Mouse (Mus musculus): ENCODE data around the gene Gm13275. TPM values are rescaled to one million over a fixed set of nuclear protein-coding genes. Genes with fewer than 3 reads are reported as not detected.
"Not testable (repeated sequence)": the region's sequence is repeated elsewhere in the genome, so short reads cannot be mapped to it uniquely, and the experiment has no call there.

Gm13275 gene
- not detected in 2 replicates for polyA plus RNA-seq (2014; fragmentation: Nextera tagmentation; extraction: Ambion mirVana)

DNA sequence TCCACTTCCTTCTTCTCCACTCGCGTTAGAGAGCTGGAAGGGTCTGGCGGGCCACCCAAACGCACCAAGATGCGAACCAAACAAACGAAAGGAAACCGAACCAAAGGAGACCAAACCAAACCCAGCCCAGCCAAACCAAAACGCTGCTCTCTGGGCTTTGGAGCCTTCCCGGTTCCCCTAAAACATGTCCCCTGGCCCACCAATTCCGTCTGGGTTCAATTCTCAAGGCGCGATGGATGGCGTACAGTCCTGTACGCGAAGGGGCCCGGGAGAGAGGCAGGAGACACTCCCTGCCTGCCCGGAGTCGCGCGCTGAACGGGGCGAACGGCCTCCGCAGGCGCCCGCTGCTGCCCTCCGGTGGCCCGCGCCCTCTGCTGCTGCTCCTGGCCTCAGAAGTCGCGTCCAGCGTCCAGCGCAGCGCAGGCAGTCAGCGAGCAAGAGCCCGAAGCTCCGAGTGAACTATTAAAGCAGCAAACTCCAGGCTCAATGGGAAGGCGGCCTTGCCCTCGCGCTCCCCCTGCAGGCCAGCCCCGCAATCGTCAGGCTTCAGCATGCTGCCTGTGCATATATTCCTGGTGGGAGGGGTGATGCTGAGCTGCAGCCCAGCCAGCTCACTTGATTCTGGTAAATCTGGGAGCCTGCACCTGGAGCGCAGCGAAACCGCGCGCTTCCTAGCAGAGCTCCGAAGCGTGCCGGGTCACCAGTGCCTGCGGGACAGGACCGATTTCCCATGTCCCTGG, at the start of gene Gm13275:
TSS of gene Gm13275 (plus strand) at position 552 of the 740 bp plus-strand sequence.
- not testable (repeated sequence) for DNase-seq (ENCODE audit: low spot score); H3K9ac ChIP-seq (ENCODE audit: low read length); H3K4me3 ChIP-seq (ENCODE audit: low read depth, low read length); H3K9me3 ChIP-seq (ENCODE audit: control insufficient read depth, low read length); H3K36me3 ChIP-seq (ENCODE audit: control insufficient read depth, insufficient read depth, low read length); ATAC-seq (replicated peaks; ENCODE audit: low FRiP score, low TSS enrichment, low read depth); H3K4me2 ChIP-seq (ENCODE audit: low read length); H3K27me3 ChIP-seq (replicated peaks; ENCODE audit: control insufficient read depth, insufficient read depth, low read length); H3K27ac ChIP-seq (ENCODE audit: low read depth); H3K4me1 ChIP-seq (replicated peaks; ENCODE audit: control insufficient read depth, insufficient read depth, low read length)
- WGBS = 0% methylated on average over 9 of the region's 52 CpGs

GRCm38 (mm10) chr4:88749926-88750325, 44.4 kb upstream of the Gm13275 start:
- Histone ChIP-seq H3K4me3 (ENCODE audit: low read depth, low read length) (no peak overlapping the region), H3K4me2 (ENCODE audit: low read length) (no peak overlapping the region), H3K27ac (ENCODE audit: low read depth) (no peak overlapping the region), H3K9me3 (ENCODE audit: control insufficient read depth, low read length) (no peaks in the 10 kb centered on the region), H3K4me1 (replicated peaks; ENCODE audit: control insufficient read depth, insufficient read depth, low read length) (no peaks in the 10 kb centered on the region), H3K36me3 (ENCODE audit: control insufficient read depth, insufficient read depth, low read length) (no peaks in the 10 kb centered on the region), H3K9ac (ENCODE audit: low read length) (no peak overlapping the region), H3K27me3 (replicated peaks; ENCODE audit: control insufficient read depth, insufficient read depth, low read length) (no peaks in the 10 kb centered on the region)
- WGBS = 54% methylated on average over 6 of the region's 6 CpGs
- ATAC-seq (replicated peaks; ENCODE audit: low FRiP score, low TSS enrichment, low read depth) (no peak), DNase-seq (ENCODE audit: low spot score) (no peak)

DNA sequence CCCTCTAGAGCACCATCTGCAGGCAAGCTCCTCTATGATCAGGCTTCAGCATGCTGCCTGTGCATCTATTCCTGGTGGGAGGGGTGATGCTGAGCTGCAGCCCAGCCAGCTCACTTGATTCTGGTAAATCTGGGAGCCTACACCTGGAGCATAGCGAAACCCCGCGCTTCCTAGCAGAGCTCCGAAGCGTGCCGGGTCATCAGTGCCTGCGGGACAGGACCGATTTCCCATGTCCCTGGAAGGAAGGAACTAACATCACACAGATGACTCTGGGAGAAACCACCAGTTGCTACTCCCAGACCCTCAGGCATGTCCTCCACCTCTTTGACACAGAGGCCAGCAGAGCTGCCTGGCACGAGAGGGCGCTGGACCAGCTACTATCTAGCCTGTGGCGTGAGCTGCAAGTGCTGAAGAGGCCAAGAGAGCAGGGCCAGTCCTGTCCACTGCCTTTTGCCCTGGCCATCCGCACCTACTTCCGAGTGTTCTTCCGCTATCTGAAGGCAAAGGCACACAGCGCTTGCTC, 39.4 kb upstream of the Gm13275 start, which contains the start of gene Gm13271:
TSS of gene Gm13271 (plus strand) at position 51 of the 523 bp plus-strand sequence.
- not testable (repeated sequence) for ATAC-seq (replicated peaks; ENCODE audit: low FRiP score, low TSS enrichment, low read depth); H3K36me3 ChIP-seq (ENCODE audit: control insufficient read depth, insufficient read depth, low read length); H3K9ac ChIP-seq (ENCODE audit: low read length); H3K4me2 ChIP-seq (ENCODE audit: low read length); H3K27me3 ChIP-seq (replicated peaks; ENCODE audit: control insufficient read depth, insufficient read depth, low read length); H3K4me3 ChIP-seq (ENCODE audit: low read depth, low read length); H3K9me3 ChIP-seq (ENCODE audit: control insufficient read depth, low read length); H3K27ac ChIP-seq (ENCODE audit: low read depth); H3K4me1 ChIP-seq (replicated peaks; ENCODE audit: control insufficient read depth, insufficient read depth, low read length); DNase-seq (ENCODE audit: low spot score)
- 82% methylated on average over 15 of the region's 15 CpGs for WGBS

DNA sequence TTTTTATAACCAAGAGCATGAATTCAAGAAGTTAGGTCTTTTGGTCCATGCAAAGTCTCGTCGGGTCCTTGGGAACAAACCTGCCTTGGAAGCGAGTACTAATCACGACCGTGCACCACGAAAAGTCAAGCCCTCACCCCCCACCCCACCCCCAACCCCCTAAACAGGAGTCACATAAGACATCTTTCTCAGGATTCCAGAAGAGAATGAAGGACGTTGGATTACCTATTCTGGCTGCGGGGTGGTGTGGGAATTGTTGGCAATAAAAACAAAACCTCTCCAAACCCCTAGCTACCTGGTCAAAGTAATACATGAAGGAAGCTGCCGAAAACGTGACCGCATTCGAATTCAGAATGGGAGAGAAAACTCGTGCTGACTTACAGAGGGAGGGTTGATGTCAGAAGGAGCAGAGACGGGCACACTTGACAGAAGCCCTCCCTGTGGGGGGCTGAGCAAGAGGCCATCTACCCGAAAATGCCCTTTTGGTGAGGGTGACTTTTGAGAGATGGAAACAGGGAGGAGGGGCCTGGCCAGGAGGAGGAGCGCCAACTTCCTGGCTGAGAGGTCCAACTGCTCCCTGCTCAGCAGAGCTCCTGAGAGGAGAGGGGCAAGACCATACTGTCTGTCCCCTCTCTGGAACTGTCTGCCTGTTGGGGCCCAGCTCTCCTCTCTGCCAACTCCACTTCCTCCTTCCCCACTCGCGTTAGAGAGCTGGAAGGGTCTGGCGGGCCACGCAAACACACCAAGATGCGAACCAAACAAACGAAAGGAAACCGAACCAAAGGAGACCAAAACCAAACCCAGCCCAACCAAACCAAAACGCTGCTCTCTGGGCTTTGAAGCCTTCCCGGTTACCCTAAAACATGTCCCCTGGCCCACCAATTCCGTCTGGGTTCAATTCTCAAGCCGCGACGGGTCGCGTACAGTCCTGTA, 37.4 kb upstream of the Gm13275 start:
- Histone ChIP-seq H3K27ac (ENCODE audit: low read depth) (peak overlapping the region; percentile 89), H3K9ac (ENCODE audit: low read length) (peak overlapping the region; percentile 53), H3K4me3 (ENCODE audit: low read depth, low read length) (peak overlapping the region; percentile 46), H3K4me2 (ENCODE audit: low read length) (peak overlapping the region; percentile 59)
- not testable (repeated sequence) for H3K27me3 ChIP-seq (replicated peaks; ENCODE audit: control insufficient read depth, insufficient read depth, low read length); H3K4me1 ChIP-seq (replicated peaks; ENCODE audit: control insufficient read depth, insufficient read depth, low read length); ATAC-seq (replicated peaks; ENCODE audit: low FRiP score, low TSS enrichment, low read depth); H3K9me3 ChIP-seq (ENCODE audit: control insufficient read depth, low read length); H3K36me3 ChIP-seq (ENCODE audit: control insufficient read depth, insufficient read depth, low read length)
- peak; percentile 79 for DNase-seq (ENCODE audit: low spot score)
- WGBS = 10% methylated on average over 28 of the region's 31 CpGs

DNA sequence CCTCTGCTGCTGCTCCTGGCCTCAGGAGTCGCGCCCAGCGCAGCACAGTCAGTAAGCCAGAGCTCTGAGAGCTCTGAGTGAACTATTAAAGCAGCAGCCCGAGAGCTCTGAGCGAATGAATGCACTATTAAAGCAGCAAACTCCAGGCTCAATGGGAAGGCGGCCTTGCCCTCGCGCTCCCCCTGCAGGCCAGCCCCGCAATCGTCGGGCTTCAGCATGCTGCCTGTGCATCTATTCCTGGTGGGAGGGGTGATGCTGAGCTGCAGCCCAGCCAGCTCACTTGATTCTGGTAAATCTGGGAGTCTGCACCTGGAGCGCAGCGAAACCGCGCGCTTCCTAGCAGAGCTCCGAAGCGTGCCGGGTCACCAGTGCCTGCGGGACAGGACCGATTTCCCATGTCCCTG, 36.7 kb upstream of the Gm13275 start:
- not testable (repeated sequence) for H3K27me3 ChIP-seq (replicated peaks; ENCODE audit: control insufficient read depth, insufficient read depth, low read length); H3K36me3 ChIP-seq (ENCODE audit: control insufficient read depth, insufficient read depth, low read length); H3K9me3 ChIP-seq (ENCODE audit: control insufficient read depth, low read length); H3K9ac ChIP-seq (ENCODE audit: low read length); H3K4me1 ChIP-seq (replicated peaks; ENCODE audit: control insufficient read depth, insufficient read depth, low read length)
- WGBS = 0% methylated on average over 17 of the region's 21 CpGs
- H3K27ac ChIP-seq (ENCODE audit: low read depth) = peak overlapping the region; percentile 89
- ATAC-seq (replicated peaks; ENCODE audit: low FRiP score, low TSS enrichment, low read depth) (peak; percentile 100), DNase-seq (ENCODE audit: low spot score) (peak; percentile 84)
- H3K4me2 ChIP-seq (ENCODE audit: low read length) = peak overlapping the region; percentile 59
- peak overlapping the region; percentile 46 for H3K4me3 ChIP-seq (ENCODE audit: low read depth, low read length)

GRCm38 (mm10) chr4:88758751-88759150, 35.5 kb upstream of the Gm13275 start:
- H3K27ac ChIP-seq (ENCODE audit: low read depth); H3K4me1 ChIP-seq (replicated peaks; ENCODE audit: control insufficient read depth, insufficient read depth, low read length); H3K27me3 ChIP-seq (replicated peaks; ENCODE audit: control insufficient read depth, insufficient read depth, low read length); H3K36me3 ChIP-seq (ENCODE audit: control insufficient read depth, insufficient read depth, low read length); H3K4me3 ChIP-seq (ENCODE audit: low read depth, low read length); H3K9me3 ChIP-seq (ENCODE audit: control insufficient read depth, low read length); H3K9ac ChIP-seq (ENCODE audit: low read length); H3K4me2 ChIP-seq (ENCODE audit: low read length); ATAC-seq (replicated peaks; ENCODE audit: low FRiP score, low TSS enrichment, low read depth); DNase-seq (ENCODE audit: low spot score): not testable (repeated sequence)
- 77% methylated on average over 9 of the region's 9 CpGs for WGBS

GRCm38 (mm10) chr4:88759610-88760268, 34.5 kb upstream of the Gm13275 start, which contains the start of gene Gm13283:
Gene Gm13283, plus strand, starts transcription at chr4:88760119.
- H3K9me3 ChIP-seq (ENCODE audit: control insufficient read depth, low read length); DNase-seq (ENCODE audit: low spot score); H3K4me1 ChIP-seq (replicated peaks; ENCODE audit: control insufficient read depth, insufficient read depth, low read length); H3K36me3 ChIP-seq (ENCODE audit: control insufficient read depth, insufficient read depth, low read length); ATAC-seq (replicated peaks; ENCODE audit: low FRiP score, low TSS enrichment, low read depth); H3K9ac ChIP-seq (ENCODE audit: low read length); H3K27me3 ChIP-seq (replicated peaks; ENCODE audit: control insufficient read depth, insufficient read depth, low read length): not testable (repeated sequence)
- Histone ChIP-seq H3K4me2 (ENCODE audit: low read length) (peak within 1 kb of the TSS; percentile 36), H3K4me3 (ENCODE audit: low read depth, low read length) (peak within 1 kb of the TSS; percentile 23), H3K27ac (ENCODE audit: low read depth) (peak within 1 kb of the TSS; percentile 47; the same call in 1 of the 2 replicates)
- 26% methylated on average over 9 of the region's 14 CpGs for WGBS

DNA sequence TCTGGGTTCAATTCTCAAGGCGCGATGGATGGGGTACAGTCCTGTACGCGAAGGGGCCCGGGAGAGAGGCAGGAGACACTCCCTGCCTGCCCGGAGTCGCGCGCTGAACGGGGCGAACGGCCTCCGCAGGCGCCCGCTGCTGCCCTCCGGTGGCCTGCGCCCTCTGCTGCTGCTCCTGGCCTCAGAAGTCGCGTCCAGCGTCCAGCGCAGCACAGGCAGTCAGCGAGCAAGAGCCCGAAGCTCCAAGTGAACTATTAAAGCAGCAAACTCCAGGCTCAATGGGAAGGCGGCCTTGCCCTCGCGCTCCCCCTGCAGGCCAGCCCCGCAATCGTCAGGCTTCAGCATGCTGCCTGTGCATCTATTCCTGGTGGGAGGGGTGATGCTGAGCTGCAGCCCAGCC, 33.9 kb upstream of the Gm13275 start:
- Histone ChIP-seq H3K27ac (ENCODE audit: low read depth) (peak overlapping the region; percentile 47; the same call in 1 of the 2 replicates), H3K4me2 (ENCODE audit: low read length) (peak overlapping the region; percentile 36), H3K4me3 (ENCODE audit: low read depth, low read length) (peak overlapping the region; percentile 23)
- not testable (repeated sequence) for H3K4me1 ChIP-seq (replicated peaks; ENCODE audit: control insufficient read depth, insufficient read depth, low read length); H3K9me3 ChIP-seq (ENCODE audit: control insufficient read depth, low read length); DNase-seq (ENCODE audit: low spot score); H3K36me3 ChIP-seq (ENCODE audit: control insufficient read depth, insufficient read depth, low read length); ATAC-seq (replicated peaks; ENCODE audit: low FRiP score, low TSS enrichment, low read depth); H3K27me3 ChIP-seq (replicated peaks; ENCODE audit: control insufficient read depth, insufficient read depth, low read length); H3K9ac ChIP-seq (ENCODE audit: low read length)
- WGBS = 0% methylated on average over 24 of the region's 28 CpGs

Measured in intestine, embryonic 14.5 days (tissue).